Mouse (Mus musculus) heart, embryonic 14.5 days (tissue): ENCODE measurements around the gene Nyap2. TPM values are rescaled to one million over a fixed set of nuclear protein-coding genes. Genes with fewer than 3 reads are reported as not detected.

Experiments
- ATAC-seq: fragments of 200-750 bp; cut with Nextera tagmentation; 2 replicates; pipeline ENCODE4 v1.8.0; 2017; ENCODE audit warnings: low read depth, moderate TSS enrichment; ENCODE audit not compliant: insufficient number of reproducible peaks, insufficient read depth, low FRiP score
- H3K27ac ChIP-seq, 2 experiments: fragments of 200-500 bp in 1 of 2; fragments of 300-500 bp in 1 of 2; sonication (generic) in 1 of 2; replicated peaks in 1 of 2; 2 replicates each; pipeline ENCODE4 v1.5.1; 2012 to 2014; ENCODE audit warnings: low read depth in 2 of 2, low read length in 2 of 2, control low read depth in 1 of 2, mild to moderate bottlenecking in 1 of 2, mixed read lengths in 1 of 2; ENCODE audit not compliant: control insufficient read depth in 1 of 2, insufficient read depth in 1 of 2
- H3K27me3 ChIP-seq: fragments of 300-500 bp; sonication (generic); 2 replicates; pipeline ENCODE4 v1.6.1; 2014; ENCODE audit warnings: mild to moderate bottlenecking, low read length, control low read depth; ENCODE audit not compliant: control insufficient read depth, insufficient read depth
- H3K36me3 ChIP-seq: fragments of 300-500 bp; sonication (generic); 2 replicates; pipeline ENCODE4 v1.6.1; 2014; ENCODE audit warnings: mild to moderate bottlenecking, control low read depth, low read length, mixed read lengths; ENCODE audit not compliant: control insufficient read depth, insufficient read depth
- H3K4me1 ChIP-seq, 2 experiments: fragments of 200-500 bp in 1 of 2; fragments of 300-500 bp in 1 of 2; sonication (generic) in 1 of 2; 2 replicates each; pipeline ENCODE4 v1.6.1; 2012 to 2014; ENCODE audit warnings: low read length in 2 of 2, control low read depth in 1 of 2, mixed read lengths in 1 of 2; ENCODE audit not compliant: control insufficient read depth in 2 of 2, insufficient read depth in 2 of 2
- H3K4me2 ChIP-seq: fragments of 300-500 bp; sonication (generic); 2 replicates; pipeline ENCODE4 v1.6.1; 2014; ENCODE audit warnings: mild to moderate bottlenecking, low read length
- H3K4me3 ChIP-seq, 2 experiments: fragments of 200-500 bp in 1 of 2; fragments of 300-500 bp in 1 of 2; sonication (generic) in 1 of 2; 2 replicates each; pipeline ENCODE4 v1.5.1; 2012 to 2014; ENCODE audit warnings: low read length in 2 of 2, mild to moderate bottlenecking in 2 of 2, control low read depth in 1 of 2, low read depth in 1 of 2, moderate library complexity in 1 of 2; ENCODE audit not compliant: control insufficient read depth in 1 of 2, insufficient read depth in 1 of 2
- H3K9ac ChIP-seq: fragments of 300-500 bp; sonication (generic); 2 replicates; pipeline ENCODE4 v1.6.1; 2014; ENCODE audit warnings: mild to moderate bottlenecking, low read length
- H3K9me3 ChIP-seq: fragments of 300-500 bp; sonication (generic); 2 replicates; pipeline ENCODE4 v1.6.1; 2016; ENCODE audit warnings: low read length, control low read depth; ENCODE audit not compliant: control insufficient read depth
- WGBS: fragments of 180-500 bp; shearing (Covaris S2); extraction: QIAGEN DNeasy Blood & Tissue Kit; methylation state at CpG from one replicate; pipeline ENCODE4 v1.1.7; 2014; 5-methylcytosine and 5-hydroxymethylcytosine counted together
- polyA plus RNA-seq: library from polyadenylated mRNA; unstranded; fragments of >200 nt; fragmentation: Nextera tagmentation; extraction: Ambion mirVana; gene quantifications from 2 replicates; pipeline ENCODE4 v1.2.1, GENCODE M21; 2014

The Nyap2 gene
- polyA plus RNA-seq, 1 experiment from 2014 or later, result 0.07 TPM

DNA sequence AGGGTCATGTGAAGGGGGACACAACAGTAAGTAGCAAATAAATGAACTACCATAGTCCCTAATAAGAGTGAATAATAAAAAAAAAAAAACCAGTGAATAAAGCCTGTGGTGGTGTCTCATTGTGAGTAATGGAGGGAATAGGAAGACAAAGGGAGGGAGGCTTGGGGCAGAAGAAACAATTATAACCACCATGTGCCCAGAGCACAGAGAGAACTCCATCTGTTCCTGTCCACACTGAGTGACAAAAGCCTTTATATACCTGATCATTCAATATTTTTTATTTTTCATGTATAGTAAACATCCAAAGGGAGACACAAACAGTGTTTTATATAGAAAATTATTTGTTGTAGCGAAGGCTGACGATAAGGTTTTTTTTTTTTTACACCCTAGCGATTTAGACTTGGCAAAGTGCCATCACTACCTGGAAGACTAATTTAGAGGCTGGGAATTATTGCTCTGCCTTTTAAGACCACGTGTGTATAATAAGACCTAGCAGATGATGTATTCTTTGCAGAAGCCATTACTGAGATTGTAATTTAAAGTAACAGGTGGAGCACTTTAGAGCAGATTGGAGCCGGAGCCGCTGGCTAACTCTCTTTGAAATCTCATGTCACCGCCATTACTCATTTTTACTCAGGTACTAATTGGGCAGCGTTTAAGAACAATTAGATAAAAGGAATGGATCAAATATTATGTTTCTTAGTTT is 55.4 kb downstream of the Nyap2 start:
- H3K27ac ChIP-seq, result no peak overlapping the region
- no peaks in the 10 kb centered on the region for H3K36me3 ChIP-seq
- no peak for ATAC-seq
- H3K9ac ChIP-seq, result no peak overlapping the region
- no peaks in the 10 kb centered on the region for H3K27me3 ChIP-seq
- H3K4me2 ChIP-seq, result no peak overlapping the region
- WGBS, result 81% methylated on average over 8 of the region's 8 CpGs
- no peak overlapping the region for H3K4me3 ChIP-seq
- H3K4me1 ChIP-seq, result no peaks in the 10 kb centered on the region
- no peaks in the 10 kb centered on the region for H3K9me3 ChIP-seq

DNA sequence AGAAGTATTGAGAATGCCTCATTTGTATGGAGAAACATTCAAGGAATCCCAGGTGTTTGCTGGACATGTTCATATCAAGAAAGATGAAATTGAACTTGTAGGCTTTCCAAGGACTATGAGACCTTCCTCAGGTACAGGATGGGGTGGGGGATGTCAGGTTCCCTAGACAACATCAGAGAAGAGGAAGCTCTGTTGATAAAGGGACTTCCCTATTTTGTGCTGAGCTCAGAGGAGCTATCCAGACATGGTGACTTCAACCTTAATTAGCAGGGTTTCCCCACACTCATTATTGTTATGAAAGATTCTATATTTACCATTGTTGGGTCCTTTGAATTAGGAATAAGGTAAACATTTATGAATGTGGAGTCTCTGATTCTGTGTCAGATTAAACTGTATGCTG is 67.1 kb downstream of the Nyap2 start:
- Histone ChIP-seq H3K9me3 (no peaks in the 10 kb centered on the region), H3K36me3 (no peaks in the 10 kb centered on the region), H3K9ac (no peak overlapping the region), H3K4me3 (no peak overlapping the region), H3K4me2 (no peak overlapping the region), H3K4me1 (no peaks in the 10 kb centered on the region), H3K27ac (no peak overlapping the region), H3K27me3 (no peaks in the 10 kb centered on the region)
- no peak for ATAC-seq

DNA sequence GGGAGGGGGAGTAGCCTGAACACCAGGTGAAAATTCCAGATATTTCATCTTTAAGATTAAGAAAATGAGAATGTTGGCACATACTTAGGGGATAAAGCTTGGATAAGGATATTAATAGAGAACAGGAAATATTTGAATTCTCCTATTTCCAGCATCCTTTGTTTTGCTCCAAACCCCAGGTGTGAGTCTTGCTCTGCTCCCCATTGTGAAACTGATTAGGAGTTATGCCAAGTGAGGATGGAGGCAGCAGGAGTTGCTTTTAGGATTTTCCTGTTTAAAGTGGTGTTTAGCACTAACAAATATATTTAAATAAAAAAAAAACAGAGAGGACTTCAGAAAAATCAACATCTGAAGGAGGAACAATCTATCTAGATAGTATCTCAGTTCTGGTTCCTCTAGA is 68.8 kb downstream of the Nyap2 start:
- H3K4me1 ChIP-seq, result no peaks in the 10 kb centered on the region
- H3K9me3 ChIP-seq, result no peaks in the 10 kb centered on the region
- no peaks in the 10 kb centered on the region for H3K36me3 ChIP-seq
- no peaks in the 10 kb centered on the region for H3K27me3 ChIP-seq
- H3K4me3 ChIP-seq, result no peak overlapping the region
- no peak overlapping the region for H3K9ac ChIP-seq
- no peak for ATAC-seq
- no peak overlapping the region for H3K4me2 ChIP-seq
- H3K27ac ChIP-seq, result no peak overlapping the region

DNA sequence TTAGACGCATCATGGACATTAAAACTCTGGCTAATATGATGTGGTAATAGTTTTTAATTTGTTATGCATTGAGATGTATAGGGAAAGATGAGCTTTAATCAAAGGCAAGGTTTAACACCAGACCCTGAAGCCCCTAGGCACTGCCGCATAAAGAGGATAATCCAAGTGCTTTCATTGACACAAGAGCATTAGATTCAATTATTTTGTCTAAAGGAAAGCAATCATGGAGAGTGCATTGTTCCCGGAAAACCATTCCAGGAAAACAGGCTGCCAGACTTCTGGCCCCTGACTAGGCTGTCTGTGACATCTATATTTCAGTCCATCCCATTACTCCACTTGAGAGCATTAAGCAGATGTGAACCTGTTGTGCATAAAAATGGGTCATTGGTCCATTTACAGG is 92.5 kb downstream of the Nyap2 start:
- no peak for ATAC-seq
- Histone ChIP-seq H3K36me3 (no peaks in the 10 kb centered on the region), H3K9ac (no peak overlapping the region), H3K4me2 (no peak overlapping the region), H3K4me1 (no peaks in the 10 kb centered on the region), H3K4me3 (no peak overlapping the region), H3K9me3 (no peaks in the 10 kb centered on the region), H3K27me3 (no peaks in the 10 kb centered on the region), H3K27ac (no peak overlapping the region)
- 75% methylated on average over 3 of the region's 3 CpGs for WGBS

- no peak overlapping the region for H3K4me3 ChIP-seq
- no peak overlapping the region for H3K9ac ChIP-seq
- no peaks in the 10 kb centered on the region for H3K27me3 ChIP-seq
- H3K4me2 ChIP-seq, result no peak overlapping the region
- H3K36me3 ChIP-seq, result no peaks in the 10 kb centered on the region
- ATAC-seq, result no peak
- H3K4me1 ChIP-seq, result no peaks in the 10 kb centered on the region
- no peak overlapping the region for H3K27ac ChIP-seq
- H3K9me3 ChIP-seq, result no peaks in the 10 kb centered on the region
These were observed 96.0 kb downstream of the Nyap2 start for GRCm38 (mm10) chr1:81172703-81173102.

GRCm38 (mm10) chr1:81173303-81173702 is 96.6 kb downstream of the Nyap2 start:
- H3K4me1 ChIP-seq, result no peaks in the 10 kb centered on the region
- no peaks in the 10 kb centered on the region for H3K36me3 ChIP-seq

GRCm38 (mm10) chr1:81179725-81180124 is 103.0 kb downstream of the Nyap2 start:
- H3K4me3 ChIP-seq, result no peak overlapping the region
- H3K4me1 ChIP-seq, result no peaks in the 10 kb centered on the region
- H3K27ac ChIP-seq, result no peak overlapping the region
- no peaks in the 10 kb centered on the region for H3K9me3 ChIP-seq
- no peak overlapping the region for H3K9ac ChIP-seq
- no peak for ATAC-seq
- no peak overlapping the region for H3K4me2 ChIP-seq
- 82% methylated on average over 4 of the region's 4 CpGs for WGBS
- no peaks in the 10 kb centered on the region for H3K27me3 ChIP-seq
- no peaks in the 10 kb centered on the region for H3K36me3 ChIP-seq

More at GRCm38 (mm10) chr1:81173303-81173702, 96.6 kb downstream of the Nyap2 start:
- no peaks in the 10 kb centered on the region for H3K9me3 ChIP-seq
- 83% methylated on average over 1 of the region's 1 CpGs for WGBS
- H3K27ac ChIP-seq, result no peak overlapping the region
- H3K4me3 ChIP-seq, result no peak overlapping the region
- ATAC-seq, result no peak
- no peak overlapping the region for H3K9ac ChIP-seq
- H3K4me2 ChIP-seq, result no peak overlapping the region
- no peaks in the 10 kb centered on the region for H3K27me3 ChIP-seq

DNA sequence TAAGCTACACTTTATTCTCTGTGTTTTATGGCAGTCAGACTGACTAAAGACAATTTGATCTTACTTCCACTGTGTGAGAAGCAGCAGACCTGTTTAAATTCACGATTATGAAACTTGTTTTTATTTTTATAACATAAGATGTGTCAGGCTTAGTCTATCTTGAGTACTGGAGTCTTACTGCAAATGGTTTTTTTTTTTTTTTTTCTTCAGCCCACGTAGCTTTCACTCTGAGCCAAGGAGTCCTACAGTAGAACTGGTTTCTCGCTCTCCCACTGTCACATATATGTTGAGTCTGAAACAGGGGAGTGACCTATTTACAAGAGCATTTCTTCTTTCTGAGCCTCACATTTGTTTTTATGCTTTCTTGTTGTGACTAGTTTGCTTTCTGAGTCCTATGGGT is 103.9 kb downstream of the Nyap2 start:
- ATAC-seq, result no peak
- Histone ChIP-seq H3K27me3 (no peaks in the 10 kb centered on the region), H3K9me3 (no peaks in the 10 kb centered on the region), H3K4me1 (no peaks in the 10 kb centered on the region), H3K4me2 (no peak overlapping the region), H3K4me3 (no peak overlapping the region), H3K27ac (no peak overlapping the region), H3K36me3 (no peaks in the 10 kb centered on the region), H3K9ac (no peak overlapping the region)
- 64% methylated on average over 3 of the region's 3 CpGs for WGBS
